Mouse (Mus musculus) intestine, embryonic 14.5 days (tissue): ENCODE data around the gene Fat1. TPM values are rescaled to one million over a fixed set of nuclear protein-coding genes. Genes with fewer than 3 reads are reported as not detected.
A peak's percentile ranks its signal among the peaks of the same experiment; 100 is the strongest.

Source experiments
- ATAC-seq: fragments of 200-750 bp; cut with Nextera tagmentation; replicated peaks from 2 replicates; pipeline ENCODE4 v1.8.0; 2017; ENCODE audit warnings: low read depth, moderate number of reproducible peaks, moderate TSS enrichment, moderate library complexity; ENCODE audit not compliant: low FRiP score, low TSS enrichment
- DNase-seq: peaks from one replicate; pipeline ENCODE4 v3.0.0-alpha.2; 2018; ENCODE audit warnings: low spot score
- H3K27ac ChIP-seq: fragments of 300-500 bp; sonication (generic); 2 replicates; pipeline ENCODE4 v1.5.1; 2014; ENCODE audit warnings: low read depth, mild to moderate bottlenecking, control low read depth
- H3K27me3 ChIP-seq: fragments of 300-500 bp; sonication (generic); replicated peaks from 2 replicates; pipeline ENCODE4 v1.6.1; 2014; ENCODE audit warnings: low read length, control low read depth; ENCODE audit not compliant: control insufficient read depth, insufficient read depth
- H3K36me3 ChIP-seq: fragments of 300-500 bp; sonication (generic); 2 replicates; pipeline ENCODE4 v1.6.1; 2014; ENCODE audit warnings: low read length, control low read depth; ENCODE audit not compliant: control insufficient read depth, insufficient read depth
- H3K4me1 ChIP-seq: fragments of 300-500 bp; sonication (generic); replicated peaks from 2 replicates; pipeline ENCODE4 v1.6.1; 2014; ENCODE audit warnings: low read length, control low read depth, mixed read lengths; ENCODE audit not compliant: control insufficient read depth, insufficient read depth
- H3K4me2 ChIP-seq: fragments of 300-500 bp; sonication (generic); 2 replicates; pipeline ENCODE4 v1.6.1; 2014; ENCODE audit warnings: low read length
- H3K4me3 ChIP-seq: fragments of 300-500 bp; sonication (generic); 2 replicates; pipeline ENCODE4 v1.5.1; 2014; ENCODE audit warnings: low read depth, low read length, control low read depth, mixed read lengths
- H3K9ac ChIP-seq: fragments of 300-500 bp; sonication (generic); 2 replicates; pipeline ENCODE4 v1.6.1; 2014; ENCODE audit warnings: mild to moderate bottlenecking, low read length
- H3K9me3 ChIP-seq: fragments of 300-500 bp; sonication (generic); 2 replicates; pipeline ENCODE4 v1.6.1; 2016; ENCODE audit warnings: low read length, control low read depth; ENCODE audit not compliant: control insufficient read depth
- WGBS: fragments of 180-500 bp; shearing (Covaris S2); extraction: QIAGEN DNeasy Blood & Tissue Kit; methylation state at CpG from one replicate; pipeline ENCODE4 v1.1.7; 2014; 5-methylcytosine and 5-hydroxymethylcytosine counted together
- polyA plus RNA-seq: library from polyadenylated mRNA; unstranded; fragments of >200 nt; fragmentation: Nextera tagmentation; extraction: Ambion mirVana; gene quantifications from 2 replicates; pipeline ENCODE4 v1.2.1, GENCODE M21; 2014

The Fat1 gene
- polyA plus RNA-seq, 1 experiment from 2014 or later = 29.7 TPM

- H3K27ac ChIP-seq = no peak overlapping the region
- no peak for ATAC-seq
- DNase-seq = no peak
- no peak overlapping the region for H3K4me2 ChIP-seq
- no peaks in the 10 kb centered on the region for H3K9me3 ChIP-seq
- WGBS = 41% methylated on average over 5 of the region's 5 CpGs
- H3K36me3 ChIP-seq = no peaks in the 10 kb centered on the region
- H3K4me1 ChIP-seq = peaks cover 12% of the 10 kb centered on the region; the same call in 1 of the 2 replicates
- H3K9ac ChIP-seq = no peak overlapping the region
- H3K27me3 ChIP-seq = no peaks in the 10 kb centered on the region
- H3K4me3 ChIP-seq = no peak overlapping the region
Measured at GRCm38 (mm10) chr8:44971964-44972363, 36.7 kb downstream of the Fat1 start.

DNA sequence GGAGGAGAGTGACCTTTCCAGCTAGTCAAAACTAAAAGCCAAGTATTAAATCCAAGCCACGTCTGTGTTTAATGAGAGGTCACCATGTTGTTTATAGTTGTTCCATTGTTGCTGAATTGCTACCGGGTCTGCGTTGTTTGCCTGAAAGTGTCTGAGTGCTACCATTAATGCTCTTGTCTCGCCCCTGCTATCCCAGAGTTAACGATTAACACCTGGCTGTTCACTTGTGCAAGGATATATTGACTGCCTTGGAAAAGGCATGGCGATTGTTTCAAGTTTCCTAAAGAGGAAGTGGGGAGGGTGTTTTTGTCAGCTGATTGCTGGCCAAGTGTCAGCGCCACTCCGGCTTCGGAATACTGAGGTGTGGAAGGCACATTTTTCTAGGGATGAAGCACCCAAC is 39.9 kb downstream of the Fat1 start:
- DNase-seq = no peak
- Histone ChIP-seq H3K4me2 (0 out of 2 replicates have a peak overlapping the region, but pooled peaks have one; percentile 4), H3K36me3 (no peaks in the 10 kb centered on the region), H3K9ac (no peak overlapping the region), H3K4me1 (peaks cover 32% of the 10 kb centered on the region; the same call in 1 of the 2 replicates), H3K4me3 (no peak overlapping the region), H3K27ac (no peak overlapping the region), H3K27me3 (no peaks in the 10 kb centered on the region), H3K9me3 (no peaks in the 10 kb centered on the region)
- ATAC-seq = peak; percentile 59; the same call in 1 of the 2 replicates
- 20% methylated on average over 9 of the region's 9 CpGs for WGBS

DNA sequence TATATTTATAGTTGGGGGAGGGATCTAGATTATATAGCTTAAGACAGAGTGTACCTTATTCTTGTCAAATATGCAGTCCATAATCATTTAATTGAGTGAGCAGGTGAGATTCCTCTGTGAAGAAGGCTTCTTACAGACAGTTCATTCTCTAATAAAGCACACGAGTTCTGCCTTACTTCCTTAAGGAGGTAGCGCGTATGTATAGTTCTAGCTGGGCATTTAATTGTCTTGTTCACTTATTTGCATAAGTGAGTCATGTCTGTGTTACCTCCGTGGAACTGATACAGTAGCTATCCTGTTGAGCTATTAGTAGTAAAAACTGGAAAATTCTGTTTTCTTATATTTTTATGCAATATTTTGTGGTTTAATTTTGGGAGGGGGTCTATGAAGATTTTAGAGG is 40.4 kb downstream of the Fat1 start:
- no peaks in the 10 kb centered on the region for H3K27me3 ChIP-seq
- DNase-seq = no peak
- no peak overlapping the region for H3K4me3 ChIP-seq
- no peak overlapping the region for H3K27ac ChIP-seq
- H3K4me2 ChIP-seq = 0 out of 2 replicates have a peak overlapping the region, but pooled peaks have one; percentile 4
- H3K9me3 ChIP-seq = no peaks in the 10 kb centered on the region
- peaks cover 32% of the 10 kb centered on the region; the same call in 1 of the 2 replicates for H3K4me1 ChIP-seq
- WGBS = 70% methylated on average over 4 of the region's 4 CpGs
- no peak overlapping the region for H3K9ac ChIP-seq
- no peaks in the 10 kb centered on the region for H3K36me3 ChIP-seq
- 0 out of 2 replicates have a peak, but pooled peaks have one; percentile 3 for ATAC-seq

DNA sequence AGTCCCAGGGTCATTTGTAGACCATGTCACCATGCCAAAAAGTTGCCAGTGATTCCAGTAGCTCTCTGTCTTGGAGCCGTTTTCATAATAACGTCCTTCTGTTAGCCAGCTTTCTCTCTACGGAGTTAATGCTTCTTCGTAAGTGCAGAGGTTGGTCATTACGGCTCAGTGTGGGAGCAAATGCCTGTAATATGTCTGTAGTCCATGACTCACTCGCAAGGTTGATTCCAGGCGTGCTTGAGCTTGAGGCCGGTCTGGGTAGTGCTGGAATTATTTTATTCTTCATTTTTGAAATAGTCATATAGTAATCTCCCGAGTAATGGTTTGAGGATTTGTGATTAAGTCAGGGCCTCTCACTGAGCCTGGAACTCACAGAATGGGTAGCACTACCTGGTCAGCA is 43.4 kb downstream of the Fat1 start:
- no peaks in the 10 kb centered on the region for H3K27me3 ChIP-seq
- ATAC-seq (no peak), DNase-seq (no peak)
- peaks cover 32% of the 10 kb centered on the region; the same call in 1 of the 2 replicates for H3K4me1 ChIP-seq
- no peak overlapping the region for H3K4me3 ChIP-seq
- 75% methylated on average over 9 of the region's 9 CpGs for WGBS
- H3K27ac ChIP-seq = no peak overlapping the region
- no peak overlapping the region for H3K4me2 ChIP-seq
- H3K36me3 ChIP-seq = peaks cover 3% of the 10 kb centered on the region; the same call in 1 of the 2 replicates
- H3K9me3 ChIP-seq = no peaks in the 10 kb centered on the region
- H3K9ac ChIP-seq = no peak overlapping the region

DNA sequence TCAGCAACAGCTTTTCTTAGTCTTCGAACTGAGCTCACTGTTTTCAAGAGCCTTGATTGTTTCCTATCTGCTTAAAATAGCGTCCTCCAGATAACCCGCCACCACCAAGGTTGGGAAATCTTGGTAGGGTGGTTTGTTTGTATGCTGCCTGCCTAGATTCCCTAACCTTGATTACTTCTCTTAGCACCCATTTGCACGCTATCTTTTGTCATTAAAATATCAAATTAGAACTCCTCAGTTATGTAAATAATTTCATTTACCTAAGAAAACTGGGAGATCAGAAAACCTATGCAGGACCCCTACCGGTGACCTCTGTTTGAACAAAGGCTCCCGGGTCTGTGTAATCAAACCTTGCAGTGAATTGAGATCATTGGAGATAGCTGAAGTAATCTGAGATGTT is 44.0 kb downstream of the Fat1 start:
- H3K9ac ChIP-seq = no peak overlapping the region

GRCm38 (mm10) chr8:44980030-44980429 is 44.8 kb downstream of the Fat1 start:
- WGBS = 50% methylated on average over 12 of the region's 12 CpGs
- no peak for DNase-seq
- no peak overlapping the region for H3K9ac ChIP-seq
- no peaks in the 10 kb centered on the region for H3K9me3 ChIP-seq
- peaks cover 3% of the 10 kb centered on the region; the same call in 1 of the 2 replicates for H3K36me3 ChIP-seq
- ATAC-seq = peak; percentile 55; the same call in 1 of the 2 replicates
- H3K4me1 ChIP-seq = peaks cover 29% of the 10 kb centered on the region; the same call in 1 of the 2 replicates
- H3K4me3 ChIP-seq = no peak overlapping the region
- H3K27me3 ChIP-seq = no peaks in the 10 kb centered on the region
- peak overlapping the region; percentile 48 for H3K27ac ChIP-seq
- no peak overlapping the region for H3K4me2 ChIP-seq

More for the DNA sequence above, 44.0 kb downstream of the Fat1 start:
- no peak for ATAC-seq
- no peaks in the 10 kb centered on the region for H3K9me3 ChIP-seq
- H3K27ac ChIP-seq = peak overlapping the region; percentile 48; the same call in 1 of the 2 replicates
- H3K4me2 ChIP-seq = no peak overlapping the region
- DNase-seq = no peak
- H3K4me3 ChIP-seq = no peak overlapping the region
- 35% methylated on average over 6 of the region's 6 CpGs for WGBS
- peaks cover 3% of the 10 kb centered on the region; the same call in 1 of the 2 replicates for H3K36me3 ChIP-seq
- H3K4me1 ChIP-seq = peaks cover 32% of the 10 kb centered on the region; the same call in 1 of the 2 replicates
- no peaks in the 10 kb centered on the region for H3K27me3 ChIP-seq

GRCm38 (mm10) chr8:44985326-44986288 is 50.4 kb downstream of the Fat1 start:
- WGBS = 40% methylated on average over 10 of the region's 10 CpGs
- Histone ChIP-seq H3K27me3 (no peaks in the 10 kb centered on the region), H3K4me1 (0 out of 2 replicates have a peak, but pooled peaks cover 3% of the 10 kb centered on the region), H3K9ac (no peak overlapping the region), H3K4me3 (no peak overlapping the region), H3K36me3 (peaks cover 22% of the 10 kb centered on the region), H3K4me2 (no peak overlapping the region), H3K9me3 (no peaks in the 10 kb centered on the region), H3K27ac (no peak overlapping the region)
- DNase-seq (no peak), ATAC-seq (0 out of 2 replicates have a peak, but pooled peaks have one; percentile 27)

DNA sequence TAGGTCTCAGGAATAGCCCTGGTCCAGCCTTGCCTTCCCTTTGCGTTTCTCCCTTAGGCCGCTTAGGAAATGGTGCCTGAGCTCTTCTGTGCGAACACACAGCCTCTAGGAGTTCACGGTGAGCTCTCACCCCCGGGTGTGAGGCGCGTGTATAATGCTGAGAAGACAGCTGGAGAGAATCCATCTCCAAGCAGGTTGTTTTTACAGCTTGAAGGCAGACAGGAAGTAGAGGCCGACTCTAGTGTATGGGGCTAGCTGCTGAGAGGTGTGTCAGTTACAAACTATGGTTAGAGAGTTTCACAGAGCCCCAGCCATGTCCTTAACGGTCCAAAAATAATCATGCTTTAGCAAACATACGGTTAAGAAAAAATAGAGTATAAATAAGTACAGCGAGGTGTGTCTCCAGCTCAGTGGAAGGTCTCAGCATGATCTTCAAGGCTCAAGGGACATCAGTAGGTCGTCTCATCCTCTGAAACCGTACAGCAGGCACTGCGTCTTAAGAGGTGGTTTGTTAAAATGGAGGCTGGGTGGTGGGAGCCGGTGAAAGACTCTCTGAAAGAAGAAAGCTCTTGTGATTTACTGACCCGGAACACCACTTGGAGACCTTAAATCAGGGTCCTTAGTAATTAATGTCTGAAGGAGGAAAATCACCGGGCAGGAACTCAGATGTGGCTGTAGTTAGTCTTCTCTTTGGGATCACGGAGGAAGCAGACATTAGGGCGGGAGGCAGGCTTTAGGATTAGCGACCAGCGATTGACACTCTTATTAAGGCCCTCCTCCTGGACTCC is 56.6 kb downstream of the Fat1 start:
- DNase-seq = peak; percentile 48
- ATAC-seq = no peak

More for the DNA sequence above, 56.6 kb downstream of the Fat1 start:
- Histone ChIP-seq H3K36me3 (peaks cover 23% of the 10 kb centered on the region), H3K27me3 (no peaks in the 10 kb centered on the region), H3K9ac (no peak overlapping the region), H3K4me1 (peaks cover 28% of the 10 kb centered on the region), H3K27ac (no peak overlapping the region), H3K9me3 (no peaks in the 10 kb centered on the region), H3K4me3 (no peak overlapping the region), H3K4me2 (no peak overlapping the region)
- WGBS = 48% methylated on average over 21 of the region's 21 CpGs
